Mouse (Mus musculus) mature B cell (primary cell): ENCODE data around the gene Gak.

ENCODE experiments used
- in situ Hi-C: fragments of 300-500 bp; cut with MboI; formaldehyde crosslinking; loops from 2 replicates; pipeline ENCODE4 v1.14.3; 2019

Gak gene

GRCm38 (mm10) chr5:108629634-108630483 is at the start of gene Gak, which contains the start of gene Tmem175:
TSS of gene Gak (minus strand) at chr5:108629755.
TSS of gene Tmem175 (plus strand) at chr5:108629770.
- in situ Hi-C loops, result no loop called here

- in situ Hi-C loops, result no loop called here
These were observed 48.8 kb upstream of the Gak start for GRCm38 (mm10) chr5:108678296-108678854.

- in situ Hi-C loops, result no loop called here
These were observed 48.2 kb upstream of the Gak start for GRCm38 (mm10) chr5:108677605-108678295.

- in situ Hi-C loops, result no loop called here
These were observed 47.4 kb upstream of the Gak start for GRCm38 (mm10) chr5:108676772-108677498.

GRCm38 (mm10) chr5:108675251-108675816 is 45.8 kb upstream of the Gak start, which contains the start of gene Slc26a1:
TSS of gene Slc26a1 (minus strand) at chr5:108675569.
- in situ Hi-C loops, result no loop called here

- in situ Hi-C loops, result no loop called here
These were observed 45.1 kb upstream of the Gak start for GRCm38 (mm10) chr5:108674624-108675023.

- in situ Hi-C loops, result no loop called here
These were observed 42.2 kb upstream of the Gak start for GRCm38 (mm10) chr5:108671757-108672156.

- in situ Hi-C loops, result no loop called here
These were observed 41.2 kb upstream of the Gak start for GRCm38 (mm10) chr5:108670785-108671184.

- in situ Hi-C loops, result no loop called here
These were observed 40.4 kb upstream of the Gak start for GRCm38 (mm10) chr5:108669986-108670385.

- in situ Hi-C loops, result no loop called here
These were observed 39.7 kb upstream of the Gak start, which contains the start of gene Dgkq for GRCm38 (mm10) chr5:108668977-108669936. TSS of gene Dgkq (minus strand) at chr5:108669672.

- in situ Hi-C loops, result no loop called here
These were observed 38.9 kb upstream of the Gak start for GRCm38 (mm10) chr5:108668387-108668932.

- in situ Hi-C loops, result no loop called here
These were observed 37.8 kb upstream of the Gak start for GRCm38 (mm10) chr5:108667370-108667769.

- in situ Hi-C loops, result no loop called here
These were observed 35.5 kb upstream of the Gak start for GRCm38 (mm10) chr5:108665066-108665465.

- in situ Hi-C loops, result no loop called here
These were observed 33.2 kb upstream of the Gak start for GRCm38 (mm10) chr5:108662772-108663171.

- in situ Hi-C loops, result no loop called here
These were observed 31.2 kb upstream of the Gak start for GRCm38 (mm10) chr5:108660632-108661268.

- in situ Hi-C loops, result no loop called here
These were observed 30.4 kb upstream of the Gak start, which contains the start of gene Idua for GRCm38 (mm10) chr5:108659698-108660631. TSS of gene Idua (plus strand) at chr5:108660331.

- in situ Hi-C loops, result no loop called here
These were observed 29.1 kb upstream of the Gak start for GRCm38 (mm10) chr5:108658611-108659010.

GRCm38 (mm10) chr5:108657406-108657805 is 27.9 kb upstream of the Gak start:
- in situ Hi-C loops, result no loop called here
